Mouse (Mus musculus): ENCODE results near the gene Vdac2.

Gene Vdac2

GRCm38 (mm10) chr14:21811744-21812393 is 13.2 kb upstream of the Vdac2 start:
- TF ChIP-seq GATA4 (IDR thresholded peaks at IDR 0.05; ENCODE audit: insufficient replicate concordance, low read length): no peak

- no peak for TF ChIP-seq GATA4 (IDR thresholded peaks at IDR 0.05; ENCODE audit: insufficient replicate concordance, low read length)
Measured at GRCm38 (mm10) chr14:21812590-21813162, 12.4 kb upstream of the Vdac2 start.

DNA sequence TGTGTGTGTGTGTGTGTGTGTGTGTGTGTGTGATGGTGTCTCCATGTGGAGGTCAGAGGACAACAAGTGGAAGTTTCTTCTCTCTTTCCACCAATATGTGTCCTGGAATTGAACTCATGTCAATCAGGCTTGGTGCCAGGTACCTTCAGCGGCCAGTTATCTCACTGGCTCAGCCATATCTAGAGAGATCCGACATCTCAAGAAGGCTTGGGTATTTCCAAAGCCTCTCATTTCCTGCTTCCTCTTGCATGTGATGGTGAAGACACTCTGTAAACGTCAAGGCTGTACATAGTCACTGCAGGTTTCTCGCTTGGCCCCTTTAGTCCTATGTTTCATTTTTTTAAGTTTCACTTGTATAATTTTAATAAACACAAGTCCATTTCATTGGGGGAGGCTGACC is 11.8 kb upstream of the Vdac2 start:
- peak; percentile 57; the same call in 1 of the 2 replicates for TF ChIP-seq GATA4 (IDR thresholded peaks at IDR 0.05; ENCODE audit: insufficient replicate concordance, low read length)

GRCm38 (mm10) chr14:21813847-21814246 is 11.2 kb upstream of the Vdac2 start:
- no peak for TF ChIP-seq GATA4 (IDR thresholded peaks at IDR 0.05; ENCODE audit: insufficient replicate concordance, low read length)

DNA sequence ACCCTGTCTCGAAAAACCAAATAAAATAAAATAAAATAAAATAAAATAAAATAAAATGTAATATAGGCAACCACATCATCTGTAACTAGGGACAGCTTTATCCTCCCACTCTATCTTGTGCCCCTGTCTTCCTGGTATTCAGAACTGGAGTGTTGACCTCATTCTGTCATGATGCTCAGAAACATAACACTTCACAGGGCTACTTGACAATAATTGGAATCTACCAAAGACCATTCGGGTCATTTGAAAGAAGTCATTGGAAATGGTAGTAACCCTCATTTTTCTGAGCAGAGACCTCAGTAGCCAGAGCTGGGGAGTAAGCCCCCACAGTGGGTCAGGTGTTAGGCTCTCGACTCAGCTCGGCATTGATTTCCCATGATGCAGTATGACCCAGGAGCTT is 10.4 kb upstream of the Vdac2 start:
- TF ChIP-seq GATA4 (IDR thresholded peaks at IDR 0.05; ENCODE audit: insufficient replicate concordance, low read length): no peak

DNA sequence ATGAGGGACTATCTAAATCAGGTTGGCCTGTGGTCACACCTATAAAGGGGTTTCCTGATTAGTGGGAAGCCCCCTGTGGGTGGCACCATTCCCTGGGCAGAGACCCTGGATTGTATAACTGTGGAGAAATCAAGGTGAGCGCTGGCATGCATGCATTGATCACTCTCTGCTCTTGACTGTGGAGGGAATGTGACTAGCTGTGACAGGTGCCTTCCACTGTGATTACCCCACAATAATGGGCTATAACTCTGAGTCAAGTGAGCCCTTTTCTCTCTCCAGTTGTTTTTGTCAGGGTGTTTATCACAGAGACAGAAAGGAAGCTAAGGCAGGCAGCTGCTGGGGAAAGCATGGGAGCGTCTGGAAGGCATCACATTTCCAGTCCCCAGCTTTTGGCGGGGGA is 8.8 kb upstream of the Vdac2 start:
- no peak for TF ChIP-seq GATA4 (IDR thresholded peaks at IDR 0.05; ENCODE audit: insufficient replicate concordance, low read length)

- no peak for TF ChIP-seq GATA4 (IDR thresholded peaks at IDR 0.05; ENCODE audit: insufficient replicate concordance, low read length)
Measured at GRCm38 (mm10) chr14:21817453-21817852, 7.6 kb upstream of the Vdac2 start.

DNA sequence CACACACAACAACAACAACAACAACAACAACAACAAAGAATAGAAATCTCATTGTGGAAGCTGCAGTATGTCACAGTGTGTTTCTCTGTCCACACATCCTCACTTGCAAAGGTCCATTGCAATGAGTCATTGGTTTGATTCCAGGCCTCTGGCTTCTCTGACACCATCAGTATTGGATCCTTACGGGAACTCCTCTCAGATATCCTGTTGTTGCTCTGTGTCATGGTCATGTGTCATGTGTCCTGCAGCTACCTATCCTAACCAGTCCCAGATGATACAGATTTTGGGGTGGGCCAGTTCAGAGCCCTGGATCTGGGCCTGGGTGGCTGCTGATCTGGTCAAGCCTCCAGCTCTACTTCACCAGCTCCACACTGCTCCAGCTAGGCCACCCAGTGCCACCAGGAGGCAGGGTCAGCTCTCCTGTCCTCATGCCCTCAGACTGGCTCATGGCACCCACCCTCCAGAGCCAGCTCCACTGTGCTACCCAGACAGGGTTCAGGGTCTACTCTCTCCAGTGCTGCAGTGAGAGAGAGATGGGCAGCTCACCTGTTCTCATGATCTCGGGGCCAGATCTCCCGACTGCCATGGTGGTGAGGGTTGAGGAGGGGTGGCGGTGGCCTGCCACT is 4.0 kb upstream of the Vdac2 start:
- no peak for TF ChIP-seq GATA4 (IDR thresholded peaks at IDR 0.05; ENCODE audit: insufficient replicate concordance, low read length)

- no peak for TF ChIP-seq GATA4 (IDR thresholded peaks at IDR 0.05; ENCODE audit: insufficient replicate concordance, low read length)
Measured at GRCm38 (mm10) chr14:21822307-21822706, 2.7 kb upstream of the Vdac2 start.

- peak; percentile 42; the same call in 1 of the 2 replicates for TF ChIP-seq GATA4 (IDR thresholded peaks at IDR 0.05; ENCODE audit: insufficient replicate concordance, low read length)
Measured at GRCm38 (mm10) chr14:21822795-21823374, 2.2 kb upstream of the Vdac2 start.

GRCm38 (mm10) chr14:21823897-21824296 is 1.1 kb upstream of the Vdac2 start:
- no peak for TF ChIP-seq GATA4 (IDR thresholded peaks at IDR 0.05; ENCODE audit: insufficient replicate concordance, low read length)

- no peak for TF ChIP-seq GATA4 (IDR thresholded peaks at IDR 0.05; ENCODE audit: insufficient replicate concordance, low read length)
Measured at GRCm38 (mm10) chr14:21825786-21826491, 901 bp downstream of the Vdac2 start.

DNA sequence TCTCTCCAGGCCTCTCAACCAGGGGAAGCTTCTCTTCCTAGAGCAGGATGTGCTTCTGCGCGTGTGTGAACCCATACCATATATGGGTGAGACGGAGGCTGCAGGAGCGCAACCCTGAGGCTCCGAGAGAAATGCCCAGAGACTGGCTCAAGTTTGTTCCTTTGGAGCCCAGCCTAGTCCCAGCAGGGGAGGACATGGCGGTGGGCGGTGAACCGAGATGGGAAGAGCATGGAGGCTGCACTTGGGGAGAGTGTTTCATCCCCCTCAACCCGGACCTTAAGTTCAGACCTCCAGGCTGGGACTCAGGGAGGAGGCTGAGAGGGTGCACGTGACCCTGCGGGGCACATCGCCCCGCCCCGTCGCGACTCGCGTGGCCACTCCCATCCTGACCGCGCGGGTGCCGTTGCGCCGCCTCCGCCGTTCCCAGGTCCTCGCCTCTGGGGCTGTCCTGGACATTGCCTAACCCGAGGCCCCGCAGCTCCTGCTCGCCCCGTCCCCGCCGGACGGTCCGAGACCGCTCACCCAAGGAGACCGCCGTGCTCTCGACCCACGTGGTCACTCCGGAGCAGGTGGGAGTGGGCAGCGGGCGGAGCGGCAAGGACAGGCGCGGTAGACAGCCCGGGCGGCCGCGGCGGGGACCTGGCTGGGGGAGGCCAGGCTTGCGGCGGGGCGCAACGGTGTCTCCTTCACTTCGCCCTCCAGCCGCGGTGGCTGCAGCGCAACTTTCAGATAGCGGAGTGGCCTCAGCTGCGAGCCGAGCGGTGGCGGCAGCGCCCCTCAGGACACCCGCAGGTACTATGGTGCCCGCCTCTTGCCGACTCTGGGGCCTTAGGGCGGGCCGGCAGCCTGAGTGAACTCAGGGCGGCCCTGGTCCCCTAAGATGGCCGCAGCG is 6.1 kb downstream of the Vdac2 start:
- TF ChIP-seq GATA4 (IDR thresholded peaks at IDR 0.05; ENCODE audit: insufficient replicate concordance, low read length): no peak; the same call in 1 of the 2 replicates

GRCm38 (mm10) chr14:21831830-21832403 is 6.9 kb downstream of the Vdac2 start:
- no peak for TF ChIP-seq GATA4 (IDR thresholded peaks at IDR 0.05; ENCODE audit: insufficient replicate concordance, low read length)

Data from liver, adult (tissue).